Comparison of ENCODE assay signal across 12 mouse cellular contexts in genomic region chr5:3376167-3376566, GRCm38 (mm10).
"Had no signal": no experiment of that assay in that cellular context is flagged by ENCODE, and none has a peak within 500 bp of the region (broad histone marks: within the 10 kb centered on the region; RNA-seq: fewer than 3 reads in every experiment).

No protein-coding gene starts in this region.

- H3K4me1 ChIP-seq: midbrain, embryonic 15.5 days; neural tube, embryonic 12.5 days had no signal

- H3K36me3 ChIP-seq: limb, embryonic 15.5 days; liver, embryonic 15.5 days; midbrain, embryonic 15.5 days had no signal

- H3K4me2 ChIP-seq: limb, embryonic 15.5 days; liver, embryonic 15.5 days; lung, embryonic 14.5 days; midbrain, embryonic 11.5 days; midbrain, embryonic 15.5 days; neural tube, embryonic 12.5 days had no signal

- DNase-seq: lung, embryonic 14.5 days; lung, postnatal 10 days; lung, postnatal 4 days; thymus, postnatal 4 days had no signal

- H3K9ac ChIP-seq: limb, embryonic 15.5 days; liver, embryonic 15.5 days; lung, embryonic 14.5 days; midbrain, embryonic 15.5 days; neural tube, embryonic 12.5 days had no signal

- H3K9me3 ChIP-seq: limb, embryonic 15.5 days; liver, embryonic 15.5 days; midbrain, embryonic 15.5 days; neural tube, embryonic 12.5 days had no signal

- H3K27me3 ChIP-seq: limb, embryonic 15.5 days; liver, embryonic 15.5 days; midbrain, embryonic 15.5 days; neural tube, embryonic 12.5 days had no signal

- H3K27ac ChIP-seq: left cerebral cortex, adult 2 months; limb, embryonic 15.5 days; liver, embryonic 15.5 days; midbrain, embryonic 15.5 days; neural tube, embryonic 12.5 days; stomach, postnatal 0 days had no signal

- H3K4me3 ChIP-seq: left cerebral cortex, adult 2 months; limb, embryonic 15.5 days; liver, embryonic 15.5 days; midbrain, embryonic 15.5 days; neural tube, embryonic 12.5 days had no signal

- ATAC-seq: inflammation-experienced regulatory T-cells, adult 6 months; midbrain, embryonic 15.5 days had no signal
